Mouse (Mus musculus) cerebellum, adult 18-20 months (tissue): ENCODE results near the gene Mtm1.
"Not testable (repeated sequence)": the region's sequence is repeated elsewhere in the genome, so short reads cannot be mapped to it uniquely, and the experiment has no call there.

ENCODE experiments used
- DNase-seq, 2 experiments: peaks; one replicate each; pipeline ENCODE4 v3.0.0; 2021

The Mtm1 gene

DNA sequence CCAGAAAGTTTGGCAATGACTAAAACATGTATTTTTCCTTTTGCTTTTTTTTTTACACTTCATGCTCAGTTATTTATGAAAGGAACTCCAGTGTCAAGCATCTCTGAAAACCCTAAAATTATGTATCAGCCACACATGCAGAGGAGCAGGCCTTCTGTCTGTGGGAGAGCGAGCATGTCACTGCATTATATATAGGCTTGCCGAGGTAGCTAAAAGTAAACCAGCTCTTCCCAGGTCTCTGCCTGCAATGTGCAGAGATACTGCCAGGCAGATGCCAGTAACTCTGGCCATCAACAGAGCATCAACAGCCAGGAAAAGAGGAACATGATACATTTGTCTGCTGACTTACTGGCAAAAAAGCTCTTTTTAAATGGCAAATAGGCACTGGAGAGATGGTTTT lies 83.6 kb downstream of the Mtm1 start:
- no peak for DNase-seq

DNA sequence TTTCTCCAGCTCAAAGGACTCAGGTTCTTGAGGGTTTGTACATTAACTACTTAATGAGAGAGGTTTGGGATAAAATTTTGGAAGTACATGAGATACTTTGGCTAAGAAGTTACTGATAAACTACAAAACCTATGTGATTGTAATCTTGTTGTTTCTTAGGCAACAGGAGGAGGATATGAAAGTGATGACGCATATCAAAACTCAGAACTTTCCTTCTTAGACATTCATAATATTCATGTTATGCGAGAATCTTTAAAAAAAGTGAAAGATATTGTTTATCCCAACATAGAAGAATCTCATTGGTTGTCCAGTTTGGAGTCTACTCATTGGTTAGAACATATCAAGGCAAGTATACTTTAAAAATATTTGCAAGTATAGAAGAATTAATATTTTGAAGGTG lies 85.4 kb downstream of the Mtm1 start:
- no peak for DNase-seq

DNA sequence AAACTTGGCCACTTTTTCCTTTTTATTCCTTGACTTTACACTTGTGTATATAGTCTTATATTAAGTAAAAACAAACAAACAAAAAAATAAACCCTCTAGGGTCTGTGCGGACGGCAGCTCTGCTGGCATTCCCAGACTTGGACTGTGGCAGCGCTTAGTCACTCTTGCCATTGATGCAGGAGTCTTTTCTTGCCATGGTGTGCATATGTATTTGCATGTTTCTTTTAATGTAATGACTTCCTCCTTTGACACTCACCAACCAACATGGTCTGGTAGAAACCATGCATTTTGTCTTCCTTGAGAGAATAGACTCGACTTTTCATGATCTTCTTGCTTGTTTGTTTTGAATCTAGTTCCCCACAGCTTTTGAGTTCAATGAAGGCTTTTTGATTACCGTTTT lies 91.6 kb downstream of the Mtm1 start:
- DNase-seq = no peak

DNA sequence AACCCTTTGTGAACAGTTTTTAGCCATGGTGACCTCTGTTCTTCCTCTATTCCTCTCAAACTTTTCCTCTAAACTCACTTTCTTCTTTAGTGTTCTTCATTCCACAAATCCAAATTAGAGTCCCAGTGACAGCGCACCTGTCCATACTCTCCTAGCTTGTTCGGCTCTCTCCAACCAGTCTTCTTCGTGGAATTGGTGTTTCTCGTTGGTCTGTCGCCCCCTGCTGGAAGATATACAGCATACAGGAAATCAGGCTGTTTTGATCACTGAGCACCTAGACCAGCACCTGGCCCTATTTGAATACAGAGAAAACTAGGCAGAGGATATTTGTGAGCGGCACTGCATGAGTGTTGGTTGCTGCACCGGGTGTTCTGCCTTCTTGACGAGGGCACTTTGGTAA lies 100.7 kb downstream of the Mtm1 start:
- DNase-seq = peak; percentile 63 to 70

DNA sequence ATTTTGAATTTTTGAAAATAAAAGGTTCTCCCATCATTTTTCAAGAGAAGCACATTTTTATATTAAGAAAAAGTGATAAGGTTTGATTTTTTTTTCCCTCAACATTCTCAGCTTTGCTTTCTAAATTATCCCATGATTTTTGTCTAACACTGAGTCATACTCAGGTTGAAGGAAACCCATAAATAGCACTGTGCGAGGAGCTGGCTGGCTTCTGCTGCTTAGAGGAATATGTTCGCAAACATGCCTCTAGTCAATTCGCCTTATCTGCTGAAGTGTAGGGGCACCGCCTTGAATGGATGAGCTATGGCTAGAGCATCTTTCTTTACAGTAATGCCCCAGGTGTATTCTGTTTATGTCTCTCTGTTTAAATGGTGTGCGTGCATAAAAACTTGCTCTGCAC lies 103.8 kb downstream of the Mtm1 start:
- DNase-seq = no peak

DNA sequence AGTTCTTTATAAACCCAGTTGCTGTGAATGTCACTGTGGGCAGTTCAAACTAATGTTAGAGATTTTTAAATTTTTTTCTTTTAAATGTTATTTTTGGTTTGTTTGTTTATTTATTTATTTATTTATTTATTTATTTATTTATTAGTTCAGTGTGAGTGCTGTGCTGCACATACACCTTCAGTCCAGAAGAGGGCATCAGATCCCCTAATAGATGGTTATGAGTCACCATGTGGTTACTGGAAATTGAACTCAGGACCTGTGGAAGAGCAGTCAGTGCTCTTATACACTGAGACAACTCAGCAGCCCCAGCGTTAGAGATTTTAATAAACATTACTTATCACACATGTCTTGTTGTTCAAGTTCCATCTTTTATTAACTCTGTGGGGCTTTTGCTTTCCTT lies 141.5 kb downstream of the Mtm1 start:
- DNase-seq = peak in 1 of 2 experiments; percentile 17

DNA sequence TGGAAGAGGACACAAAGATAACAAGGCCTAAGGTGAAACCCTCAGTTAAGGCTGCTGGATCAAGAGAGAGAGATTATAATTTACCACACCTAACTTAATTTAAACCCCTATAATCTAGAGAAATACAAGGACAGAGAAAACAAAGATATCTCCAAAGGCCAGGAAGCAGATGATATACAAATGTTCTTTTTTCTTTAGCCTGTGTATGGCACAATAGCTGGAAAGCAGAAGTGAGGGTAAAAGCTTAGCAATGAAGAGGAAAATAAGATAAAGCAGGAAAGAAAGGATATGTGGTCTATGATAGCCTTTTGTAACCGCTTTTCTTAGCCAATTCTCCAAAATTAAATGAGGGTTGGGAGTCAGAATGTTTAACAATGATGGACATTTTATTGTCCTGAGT lies 144.8 kb downstream of the Mtm1 start:
- no peak for DNase-seq

DNA sequence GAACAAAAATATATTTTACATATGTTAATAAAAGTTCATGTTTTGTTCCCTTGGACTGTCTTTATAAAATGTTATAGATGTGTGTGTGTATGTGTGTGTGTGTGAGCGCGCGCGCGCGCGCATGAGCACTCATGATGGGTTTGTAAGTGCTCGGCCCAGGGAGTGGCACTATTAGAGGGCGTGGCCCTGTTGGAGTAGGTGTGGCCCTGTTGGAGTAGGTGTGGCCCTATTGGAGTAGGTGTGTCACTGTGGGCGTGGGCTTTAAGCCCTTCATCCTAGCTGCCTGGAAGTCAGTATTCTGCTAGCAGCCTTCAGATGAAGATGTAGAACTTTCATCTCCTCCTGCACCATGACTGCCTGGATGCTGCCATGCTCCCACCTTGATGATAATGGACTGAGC lies 151.2 kb downstream of the Mtm1 start:
- not testable (repeated sequence) for DNase-seq

DNA sequence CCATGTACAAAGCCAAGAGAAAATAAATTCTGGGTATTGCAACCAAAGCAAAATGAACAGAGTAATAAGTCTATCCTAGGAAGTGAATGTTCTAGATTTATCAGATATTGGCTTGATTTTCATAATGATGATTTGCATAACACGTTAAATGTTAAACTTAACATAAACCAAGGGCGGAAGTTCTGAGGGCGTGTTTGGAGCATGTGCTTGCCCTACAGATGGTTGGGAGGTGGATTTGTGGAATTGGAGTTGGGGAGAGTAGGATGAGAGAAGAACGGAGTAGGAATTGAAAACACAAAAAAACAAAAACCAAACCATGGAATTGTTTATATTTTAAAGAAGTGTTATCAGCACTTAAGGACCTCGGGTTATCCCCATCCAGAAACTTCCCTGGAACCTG lies 153.5 kb downstream of the Mtm1 start:
- DNase-seq = no peak

DNA sequence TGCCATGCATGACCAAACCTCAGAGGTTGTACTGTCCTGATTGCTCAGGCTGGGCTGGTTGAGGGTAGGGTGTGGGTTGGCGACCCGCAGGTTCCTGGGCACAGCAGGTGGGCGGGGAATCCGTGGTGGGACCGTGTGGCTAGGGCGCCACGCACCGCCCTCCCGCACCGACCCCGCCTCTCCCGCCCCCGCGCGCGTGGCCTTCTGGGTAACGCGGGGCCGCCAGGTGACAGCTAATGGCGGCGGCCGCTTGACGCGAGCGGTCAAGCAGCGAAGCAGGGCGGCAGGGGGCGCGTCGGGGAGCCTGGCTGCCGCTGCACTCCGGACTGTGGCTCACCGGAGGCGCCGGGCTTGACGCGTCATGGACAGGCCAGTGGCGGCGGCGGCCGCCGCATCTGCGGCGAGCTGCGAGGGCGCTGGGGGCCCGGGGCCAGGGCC lies 154.0 kb downstream of the Mtm1 start, which contains the start of gene Mtmr1:
Mtmr1 (plus strand) TSS at position 207 of the 438 bp plus-strand sequence.
- peak; percentile 81 to 90 for DNase-seq

DNA sequence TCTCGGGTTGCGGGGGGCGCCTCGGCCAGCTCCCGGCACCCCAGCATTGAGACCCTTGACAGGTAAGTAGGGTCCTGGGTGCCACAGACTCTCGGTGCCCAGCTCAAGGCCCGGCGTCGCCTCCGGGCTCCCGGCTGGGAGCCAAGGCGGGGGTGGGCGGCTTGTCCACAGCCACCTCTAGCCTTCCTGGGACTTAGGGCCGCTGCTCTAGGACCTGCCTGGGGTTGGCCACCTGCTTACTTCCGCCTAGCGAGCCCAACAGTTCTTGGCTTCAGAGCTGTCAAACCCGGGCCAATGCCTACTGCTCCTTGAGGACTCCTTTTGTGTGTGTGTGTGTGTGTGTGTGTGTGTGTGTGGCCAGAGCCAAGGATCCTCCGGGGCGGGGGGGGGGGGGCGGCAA lies 154.4 kb downstream of the Mtm1 start:
- DNase-seq = peak; percentile 43 to 60
